26 mouse cellular contexts compared by ENCODE assay signal in genomic region chr5:140053626-140054025, GRCm38 (mm10).
DNase-seq lines count a peak whose midpoint lies in the region; ATAC-seq lines count a peak whose summit lies in the region.
"Had no signal": no experiment of that assay in that cellular context is flagged by ENCODE, and none has a peak within 500 bp of the region (broad histone marks: within the 10 kb centered on the region; RNA-seq: fewer than 3 reads in every experiment).

No protein-coding gene starts in this region.

- no peaks in the 10 kb centered on the region for H3K27me3 ChIP-seq in intestine, embryonic 16.5 days (replicated peaks; ENCODE audit: control insufficient read depth, insufficient read depth, low read length)
- H3K27me3 ChIP-seq: hindbrain, embryonic 12.5 days; limb, embryonic 15.5 days; liver, embryonic 15.5 days; lung, embryonic 15.5 days; neural tube, embryonic 12.5 days had no signal

- no peak overlapping the region for H3K4me2 ChIP-seq in intestine, embryonic 16.5 days (ENCODE audit: low read depth, low read length)
- H3K4me2 ChIP-seq: heart, embryonic 13.5 days; hindbrain, embryonic 12.5 days; limb, embryonic 15.5 days; liver, embryonic 15.5 days; lung, embryonic 15.5 days; neural tube, embryonic 12.5 days had no signal

- H3K27ac ChIP-seq in intestine, embryonic 16.5 days (ENCODE audit: low read length), result no peak overlapping the region
- H3K27ac ChIP-seq: forebrain, embryonic 10.5 days; heart, embryonic 13.5 days; hindbrain, embryonic 12.5 days; kidney, postnatal 0 days; limb, embryonic 15.5 days; liver, embryonic 15.5 days; lung, embryonic 15.5 days; neural tube, embryonic 12.5 days had no signal

- intact Hi-C loops in left cerebral cortex, postnatal 4 days (cut with DNase I), result loop anchor here (10.0 kb wide), 1 partner anchor 231 kb away; no protein-coding TSS in a partner anchor
- intact Hi-C loops in left cerebral cortex, postnatal 14 days (cut with DNase I), result no loop called here

- no peaks in the 10 kb centered on the region for H3K4me1 ChIP-seq in intestine, embryonic 16.5 days (ENCODE audit: control insufficient read depth, insufficient read depth, low read length)
- H3K4me1 ChIP-seq: forebrain, embryonic 10.5 days; hindbrain, embryonic 12.5 days; limb, embryonic 15.5 days; liver, embryonic 15.5 days; lung, embryonic 15.5 days; neural tube, embryonic 12.5 days had no signal

- H3K36me3 ChIP-seq in intestine, embryonic 16.5 days (ENCODE audit: control insufficient read depth, insufficient read depth, low read length), result no peaks in the 10 kb centered on the region
- H3K36me3 ChIP-seq: heart, embryonic 13.5 days; hindbrain, embryonic 12.5 days; liver, embryonic 15.5 days; lung, embryonic 15.5 days; neural tube, embryonic 12.5 days had no signal

- H3K9me3 ChIP-seq in intestine, embryonic 16.5 days (ENCODE audit: control insufficient read depth, low read length), result no peaks in the 10 kb centered on the region
- H3K9me3 ChIP-seq: forebrain, embryonic 10.5 days; heart, embryonic 13.5 days; hindbrain, embryonic 12.5 days; limb, embryonic 15.5 days; liver, embryonic 15.5 days; lung, embryonic 15.5 days; neural tube, embryonic 12.5 days had no signal

- no peak overlapping the region for H3K4me3 ChIP-seq in intestine, embryonic 16.5 days (ENCODE audit: low read length)
- H3K4me3 ChIP-seq: forebrain, embryonic 10.5 days; heart, embryonic 13.5 days; hindbrain, embryonic 12.5 days; limb, embryonic 15.5 days; liver, embryonic 15.5 days; lung, embryonic 15.5 days; neural tube, embryonic 12.5 days had no signal

- 80% methylated on average over 3 of the region's 3 CpGs for WGBS in intestine, embryonic 16.5 days

- ATAC-seq in intestine, embryonic 16.5 days, result no peak
- ATAC-seq: inflammation-experienced regulatory T-cells, adult 6 months had no signal

- no peak overlapping the region for H3K9ac ChIP-seq in intestine, embryonic 16.5 days (ENCODE audit: low read depth, low read length)
- H3K9ac ChIP-seq: heart, embryonic 13.5 days; hindbrain, embryonic 12.5 days; limb, embryonic 15.5 days; liver, embryonic 15.5 days; lung, embryonic 15.5 days; neural tube, embryonic 12.5 days had no signal

- peak; percentile 45 for DNase-seq in left cerebral cortex, adult 11 months (ENCODE audit: low spot score)
- DNase-seq in left cerebral cortex, postnatal 4 days, result no peak
- DNase-seq in brain, adult 2 months (ENCODE audit: low read depth, low spot score), result peak; percentile 77
- DNase-seq in left cerebral cortex, postnatal 14 days (ENCODE audit: low spot score in 2 of 2), result peak; percentile 32 to 45
- peak; percentile 65 for DNase-seq in telencephalon, adult 2 months (ENCODE audit: low read depth, low spot score)
- DNase-seq in cerebellum, postnatal 14 days, result no peak
- DNase-seq: adrenal gland, postnatal 10 days; cerebellum, adult 9-10 months; gastrocnemius, postnatal 25 days; heart, adult 18-20 months; kidney, adult 2 months; layer of hippocampus, adult 9-11 months; lung, postnatal 36 days; midbrain, embryonic 14.5 days; spleen, adult 18-20 months; thymus, postnatal 36 days had no signal

Comparison
In these comparisons a context has a peak if more than half of its experiments do, and no peak if none do; other contexts are left out.
1. DNase-seq: peak in left cerebral cortex, adult 11 months (single experiment), brain, adult 2 months (single experiment), left cerebral cortex, postnatal 14 days (2 of 2) and telencephalon, adult 2 months (single experiment); none in left cerebral cortex, postnatal 4 days (single experiment) and cerebellum, postnatal 14 days (0 of 2).